In the genomic region with DNA sequence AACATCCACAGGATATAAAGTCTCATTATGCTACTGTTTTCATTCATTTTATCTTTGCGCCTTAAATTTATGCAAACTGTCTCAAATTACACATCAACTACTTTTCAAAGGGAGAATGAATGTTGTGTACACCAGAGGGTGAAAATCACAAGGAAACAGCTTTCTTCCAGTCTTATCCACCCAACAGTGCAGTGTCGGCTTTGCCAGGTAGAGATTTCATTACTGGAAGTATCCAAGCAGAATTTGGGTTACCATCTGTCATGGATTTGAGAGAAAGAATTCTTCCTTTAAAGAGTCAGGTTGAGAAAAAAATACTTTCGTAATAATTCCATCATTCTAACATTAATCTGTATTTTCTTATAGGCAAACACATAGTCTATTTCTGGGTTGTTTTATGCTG, we compare ENCODE assay signal across 26 mouse cellular contexts. TPM values are rescaled to one million over a fixed set of nuclear protein-coding genes. Genes with fewer than 3 reads are reported as not detected.
DNase-seq lines count a peak whose midpoint lies in the region; ATAC-seq and TF ChIP-seq lines count a peak whose summit lies in the region.
"Had no signal": no experiment of that assay in that cellular context is flagged by ENCODE, and none has a peak within 500 bp of the region (broad histone marks: within the 10 kb centered on the region; RNA-seq: fewer than 3 reads in every experiment).

No protein-coding gene starts in this region.

- TF ChIP-seq POLR2A in cerebellum, adult 2 months (IDR thresholded peaks at IDR 0.05; ENCODE audit: borderline replicate concordance, insufficient read depth, low read length) = no peak

- H3K27me3 ChIP-seq in forebrain, postnatal 0 days (ENCODE audit: insufficient read depth, low read length) = no peaks in the 10 kb centered on the region
- no peaks in the 10 kb centered on the region for H3K27me3 ChIP-seq in forebrain, embryonic 14.5 days (replicated peaks; ENCODE audit: control insufficient read depth, insufficient read depth, low read length)
- H3K27me3 ChIP-seq in cerebellum, adult 2 months (ENCODE audit: control insufficient read depth, insufficient read depth, low read length) = no peaks in the 10 kb centered on the region
- no peaks in the 10 kb centered on the region for H3K27me3 ChIP-seq in intestine, embryonic 15.5 days (replicated peaks)
- no peaks in the 10 kb centered on the region for H3K27me3 ChIP-seq in embryonic facial prominence, embryonic 10.5 days (replicated peaks; ENCODE audit: low read depth, poor library complexity, severe bottlenecking)
- H3K27me3 ChIP-seq: heart, embryonic 15.5 days; hindbrain, embryonic 13.5 days; limb, embryonic 15.5 days; midbrain, embryonic 15.5 days; neural tube, embryonic 13.5 days had no signal

- no peak for TF ChIP-seq CTCF in forebrain, postnatal 0 days (IDR thresholded peaks at IDR 0.05; ENCODE audit: low read depth)
- no peak for TF ChIP-seq CTCF in cerebellum, adult 2 months (IDR thresholded peaks at IDR 0.05; ENCODE audit: borderline replicate concordance, insufficient read depth, low read depth, low read length)

- H3K36me3 ChIP-seq in forebrain, postnatal 0 days (ENCODE audit: insufficient read depth) = no peaks in the 10 kb centered on the region
- no peaks in the 10 kb centered on the region for H3K36me3 ChIP-seq in forebrain, embryonic 14.5 days (ENCODE audit: control insufficient read depth, insufficient read depth, low read length)
- H3K36me3 ChIP-seq in intestine, embryonic 15.5 days = no peaks in the 10 kb centered on the region
- no peaks in the 10 kb centered on the region for H3K36me3 ChIP-seq in embryonic facial prominence, embryonic 10.5 days (replicated peaks)
- H3K36me3 ChIP-seq: forebrain, embryonic 10.5 days; heart, embryonic 15.5 days; hindbrain, embryonic 13.5 days; limb, embryonic 15.5 days; midbrain, embryonic 15.5 days; neural tube, embryonic 13.5 days had no signal

- WGBS in forebrain, postnatal 0 days = 59% methylated on average over 3 of the region's 3 CpGs
- 80% methylated on average over 3 of the region's 3 CpGs for WGBS in forebrain, embryonic 14.5 days
- 7% methylated on average over 3 of the region's 3 CpGs for WGBS in cerebellum, adult 2 months
- 89% methylated on average over 3 of the region's 3 CpGs for WGBS in intestine, embryonic 15.5 days
- WGBS in embryonic facial prominence, embryonic 10.5 days = 92% methylated on average over 3 of the region's 3 CpGs

- H3K9ac ChIP-seq in forebrain, postnatal 0 days = no peak overlapping the region
- no peak overlapping the region for H3K9ac ChIP-seq in forebrain, embryonic 14.5 days (ENCODE audit: low read length)
- no peak overlapping the region for H3K9ac ChIP-seq in intestine, embryonic 15.5 days
- H3K9ac ChIP-seq: heart, embryonic 15.5 days; hindbrain, embryonic 13.5 days; limb, embryonic 15.5 days; midbrain, embryonic 15.5 days; neural tube, embryonic 13.5 days had no signal

- peak; percentile 4 for DNase-seq in forebrain, postnatal 0 days
- no peak for DNase-seq in forebrain, embryonic 14.5 days (ENCODE audit: low spot score)
- peak; percentile 6 for DNase-seq in left cerebral cortex, postnatal 4 days
- DNase-seq in left cerebral cortex, postnatal 36 days (ENCODE audit: low spot score in 2 of 2) = no peak
- DNase-seq in cerebellum, adult 2 months = peak; percentile 57 to 92
- DNase-seq in cerebellum, postnatal 25 days = peak; percentile 43 to 75
- DNase-seq in embryonic facial prominence, embryonic 10.5 days (ENCODE audit: low spot score) = no peak
- DNase-seq: adrenal gland, postnatal 14 days; gastrocnemius, adult 2 months; heart, postnatal 36 days; kidney, postnatal 36 days; lung, postnatal 4 days; retina, postnatal 1 day; right cerebral cortex, postnatal 4 days; thymus, postnatal 25 days had no signal

- intact Hi-C loops in left cerebral cortex, postnatal 4 days (cut with DNase I) = no loop called here
- intact Hi-C loops in left cerebral cortex, postnatal 36 days (cut with DNase I) = no loop called here

- no peaks in the 10 kb centered on the region for H3K9me3 ChIP-seq in forebrain, postnatal 0 days (ENCODE audit: low read length)
- H3K9me3 ChIP-seq in forebrain, embryonic 14.5 days (replicated peaks; ENCODE audit: control insufficient read depth, low read length) = no peaks in the 10 kb centered on the region
- H3K9me3 ChIP-seq in intestine, embryonic 15.5 days = no peaks in the 10 kb centered on the region
- no peaks in the 10 kb centered on the region for H3K9me3 ChIP-seq in embryonic facial prominence, embryonic 10.5 days
- H3K9me3 ChIP-seq: forebrain, embryonic 10.5 days; heart, embryonic 15.5 days; hindbrain, embryonic 13.5 days; limb, embryonic 15.5 days; midbrain, embryonic 15.5 days; neural tube, embryonic 13.5 days had no signal

- ATAC-seq in forebrain, postnatal 0 days = no peak
- no peak for ATAC-seq in forebrain, embryonic 14.5 days
- no peak for ATAC-seq in intestine, embryonic 15.5 days
- ATAC-seq: intestine, embryonic 16.5 days; midbrain, embryonic 15.5 days had no signal

- no peak overlapping the region for H3K27ac ChIP-seq in forebrain, postnatal 0 days (ENCODE audit: low read depth, low read length)
- H3K27ac ChIP-seq in forebrain, embryonic 14.5 days (ENCODE audit: low read depth, low read length) = no peak overlapping the region
- peak overlapping the region; percentile 26; the same call in 1 of the 2 replicates for H3K27ac ChIP-seq in cerebellum, adult 2 months (ENCODE audit: insufficient read depth, low read length)
- H3K27ac ChIP-seq in intestine, embryonic 15.5 days = no peak overlapping the region
- no peak overlapping the region for H3K27ac ChIP-seq in embryonic facial prominence, embryonic 10.5 days (replicated peaks)
- H3K27ac ChIP-seq: forebrain, embryonic 10.5 days; gastrocnemius, adult 2 months; heart, embryonic 15.5 days; hindbrain, embryonic 13.5 days; limb, embryonic 15.5 days; midbrain, embryonic 15.5 days; neural tube, embryonic 13.5 days had no signal

- no peak overlapping the region for H3K4me2 ChIP-seq in forebrain, postnatal 0 days (ENCODE audit: low read depth)
- H3K4me2 ChIP-seq in forebrain, embryonic 14.5 days (ENCODE audit: low read length) = no peak overlapping the region
- H3K4me2 ChIP-seq in intestine, embryonic 15.5 days (replicated peaks) = no peak overlapping the region
- H3K4me2 ChIP-seq: heart, embryonic 15.5 days; hindbrain, embryonic 13.5 days; limb, embryonic 15.5 days; midbrain, embryonic 15.5 days; neural tube, embryonic 13.5 days had no signal

- no peaks in the 10 kb centered on the region for H3K4me1 ChIP-seq in forebrain, postnatal 0 days (ENCODE audit: insufficient read depth)
- no peaks in the 10 kb centered on the region for H3K4me1 ChIP-seq in forebrain, embryonic 14.5 days (ENCODE audit: control insufficient read depth, insufficient read depth, low read length)
- peaks cover 19% of the 10 kb centered on the region; the same call in 1 of the 2 replicates for H3K4me1 ChIP-seq in cerebellum, adult 2 months (ENCODE audit: control insufficient read depth, insufficient read depth, low read length)
- H3K4me1 ChIP-seq in intestine, embryonic 15.5 days (replicated peaks) = no peaks in the 10 kb centered on the region
- H3K4me1 ChIP-seq in embryonic facial prominence, embryonic 10.5 days = no peaks in the 10 kb centered on the region
- H3K4me1 ChIP-seq: forebrain, embryonic 10.5 days; heart, embryonic 15.5 days; hindbrain, embryonic 13.5 days; limb, embryonic 15.5 days; midbrain, embryonic 15.5 days; neural tube, embryonic 13.5 days had no signal

- H3K4me3 ChIP-seq in forebrain, postnatal 0 days (ENCODE audit: low read depth, low read length) = no peak overlapping the region
- no peak overlapping the region for H3K4me3 ChIP-seq in forebrain, embryonic 14.5 days (ENCODE audit: low read depth, low read length)
- H3K4me3 ChIP-seq in cerebellum, adult 2 months (replicated peaks; ENCODE audit: insufficient read depth, low read depth, low read length) = no peak overlapping the region
- no peak overlapping the region for H3K4me3 ChIP-seq in intestine, embryonic 15.5 days (replicated peaks)
- H3K4me3 ChIP-seq in embryonic facial prominence, embryonic 10.5 days = no peak overlapping the region
- H3K4me3 ChIP-seq: forebrain, embryonic 10.5 days; gastrocnemius, adult 2 months; heart, embryonic 15.5 days; hindbrain, embryonic 13.5 days; limb, embryonic 15.5 days; midbrain, embryonic 15.5 days; myocyte; neural tube, embryonic 13.5 days had no signal

RNA-seq across cellular contexts. Expression of gene Gabrb2, which starts 48.8 kb away (rescaled TPM):
- 90.0 and 101 TPM in 2 replicates for total RNA-seq in forebrain, postnatal 0 days (2014; rRNA removed)
- polyA plus RNA-seq in forebrain, postnatal 0 days (2015; fragmentation: Nextera tagmentation; extraction: Ambion mirVana) = 14.4 and 25.9 TPM in 2 replicates
- 12.9 and 19.1 TPM in 2 replicates for polyA plus RNA-seq in forebrain, embryonic 14.5 days (2014; fragmentation: Nextera tagmentation; extraction: Ambion mirVana)
- 100 to 1,000 TPM; 122 to 131 TPM for total RNA-seq in left cerebral cortex, postnatal 4 days (2021)
- 100 to 1,000 TPM; 187 to 190 TPM for total RNA-seq in left cerebral cortex, postnatal 36 days (2021)
- 58.7 and 71.3 TPM in 2 replicates for polyA plus RNA-seq in cerebellum, adult 2 months (2012; rRNA removed)
- polyA plus RNA-seq in intestine, embryonic 15.5 days (2015; fragmentation: Nextera tagmentation; extraction: Ambion mirVana) = 1.5 and 1.8 TPM in 2 replicates
- 1.7 and 1.9 TPM in 2 replicates for polyA plus RNA-seq in embryonic facial prominence, embryonic 10.5 days (2016; fragmentation: Nextera tagmentation; extraction: Ambion mirVana)
- total RNA-seq: megakaryocyte-erythroid progenitor cell, adult 5-6 weeks had no signal
- polyA plus RNA-seq: gonadal fat pad, adult 2 months had no signal

Comparison
In these comparisons a context has a peak if more than half of its experiments do, and no peak if none do; other contexts are left out.
1. DNase-seq: peak in forebrain, postnatal 0 days (single experiment), left cerebral cortex, postnatal 4 days (single experiment), cerebellum, adult 2 months (2 of 2) and cerebellum, postnatal 25 days (2 of 2); none in forebrain, embryonic 14.5 days (single experiment), left cerebral cortex, postnatal 36 days (0 of 2) and embryonic facial prominence, embryonic 10.5 days (single experiment).